Mouse (Mus musculus) midbrain, embryonic 15.5 days (tissue): Measurements from ENCODE around the gene D130043K22Rik. TPM values are rescaled to one million over a fixed set of nuclear protein-coding genes. Genes with fewer than 3 reads are reported as not detected.

Experiments used
- ATAC-seq: fragments of 200-750 bp; cut with Nextera tagmentation; replicated peaks from 2 replicates; pipeline ENCODE4 v1.8.0; 2017; ENCODE audit warnings: moderate TSS enrichment
- H3K27ac ChIP-seq: fragments of 300-500 bp; sonication (generic); 2 replicates; pipeline ENCODE4 v1.5.1; 2015; ENCODE audit warnings: mild to moderate bottlenecking, inconsistent platforms
- H3K27me3 ChIP-seq: fragments of 300-500 bp; sonication (generic); replicated peaks from 2 replicates; pipeline ENCODE4 v1.6.1; 2015; ENCODE audit warnings: inconsistent platforms
- H3K36me3 ChIP-seq: fragments of 300-500 bp; sonication (generic); replicated peaks from 2 replicates; pipeline ENCODE4 v1.6.1; 2015; ENCODE audit warnings: inconsistent platforms
- H3K4me1 ChIP-seq: fragments of 300-500 bp; sonication (generic); 2 replicates; pipeline ENCODE4 v1.6.1; 2015; ENCODE audit warnings: inconsistent platforms
- H3K4me2 ChIP-seq: fragments of 300-500 bp; sonication (generic); 2 replicates; pipeline ENCODE4 v1.6.1; 2015; ENCODE audit warnings: inconsistent platforms, mild to moderate bottlenecking, moderate library complexity
- H3K4me3 ChIP-seq: fragments of 300-500 bp; sonication (generic); 2 replicates; pipeline ENCODE4 v1.5.1; 2015; ENCODE audit warnings: mild to moderate bottlenecking, inconsistent platforms
- H3K9ac ChIP-seq: fragments of 300-500 bp; sonication (generic); 2 replicates; pipeline ENCODE4 v1.6.1; 2015; ENCODE audit warnings: mild to moderate bottlenecking, inconsistent platforms
- H3K9me3 ChIP-seq: fragments of 300-500 bp; sonication (generic); 2 replicates; pipeline ENCODE4 v1.6.1; 2016; ENCODE audit warnings: inconsistent platforms
- WGBS: fragments of 180-500 bp; shearing (Covaris S2); methylation state at CpG from one replicate; pipeline ENCODE4 v1.1.7; 2015; ENCODE audit warnings: mixed read lengths; 5-methylcytosine and 5-hydroxymethylcytosine counted together
- polyA plus RNA-seq: library from polyadenylated mRNA; unstranded; fragments of >200 nt; fragmentation: Nextera tagmentation; extraction: Ambion mirVana; gene quantifications from 2 replicates; pipeline ENCODE4 v1.2.1, GENCODE M21; 2015

D130043K22Rik gene
- polyA plus RNA-seq, 1 experiment from 2014 or later = 7.8 TPM

DNA sequence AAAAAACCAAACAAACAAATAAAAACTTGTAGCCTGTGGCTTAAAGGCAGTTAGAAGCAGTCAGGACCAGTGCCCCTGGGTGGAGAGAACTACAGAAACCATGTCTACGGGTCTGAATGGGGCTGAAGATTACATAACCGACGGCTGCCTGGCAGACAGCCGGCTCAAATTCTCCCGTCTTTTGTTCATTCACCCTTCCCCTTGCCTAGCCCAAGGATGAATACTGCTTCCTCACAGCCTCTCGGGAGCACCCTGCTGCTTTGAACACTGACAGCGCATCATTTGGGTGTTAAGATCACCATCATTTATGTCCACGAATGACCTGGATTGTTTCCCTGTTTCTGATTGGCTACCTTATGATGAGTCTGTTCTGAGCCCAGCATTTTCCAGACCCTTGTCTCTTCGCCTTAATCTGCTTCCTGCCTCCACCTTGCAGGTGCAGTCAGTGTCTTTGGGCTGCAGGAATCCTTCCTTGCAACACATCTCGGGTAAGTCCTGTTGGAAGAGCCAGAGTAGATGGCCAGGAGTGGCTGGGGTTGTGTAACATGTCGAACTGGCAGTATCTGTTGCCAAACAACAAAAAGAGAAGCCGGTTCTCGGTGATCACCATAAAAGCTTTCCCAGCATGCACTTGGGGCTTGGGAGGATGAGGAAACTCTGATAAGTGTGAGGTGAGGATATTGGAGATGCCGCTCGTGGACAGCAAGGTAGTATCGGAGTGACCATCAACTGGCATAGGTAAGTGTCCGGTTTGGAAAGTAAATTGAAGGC lies 97.8 kb downstream of the D130043K22Rik start, which contains the start of gene Gpld1:
TSS of gene Gpld1 (plus strand) at position 641 of the 771 bp plus-strand sequence.
- WGBS = 47% methylated on average over 17 of the region's 17 CpGs
- H3K4me2 ChIP-seq = no peak within 1 kb of the TSS

DNA sequence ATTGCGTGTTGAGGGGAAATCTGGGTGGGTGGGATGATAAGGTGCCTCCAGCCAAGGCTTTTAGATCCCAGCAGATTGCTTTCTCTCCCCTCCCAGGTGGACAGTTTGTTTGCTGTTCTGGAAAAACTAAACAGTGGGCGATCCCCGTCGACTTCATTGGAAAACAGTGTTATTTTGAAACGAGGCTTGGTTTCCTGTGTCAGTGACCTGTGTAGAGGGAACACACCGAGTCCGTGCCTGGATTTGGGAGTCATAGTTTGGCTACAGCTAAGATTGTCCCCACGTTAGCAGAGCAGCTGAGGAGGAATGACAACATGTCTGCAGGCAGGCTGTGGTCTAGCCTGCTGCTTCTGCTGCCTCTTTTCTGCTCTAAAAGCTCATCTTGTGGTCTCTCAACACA lies 98.4 kb downstream of the D130043K22Rik start:
- Histone ChIP-seq H3K4me3 (no peak overlapping the region), H3K4me2 (no peak overlapping the region), H3K36me3 (no peaks in the 10 kb centered on the region), H3K27me3 (no peaks in the 10 kb centered on the region), H3K9me3 (no peaks in the 10 kb centered on the region), H3K27ac (no peak overlapping the region), H3K4me1 (peaks cover 7% of the 10 kb centered on the region; the same call in 1 of the 2 replicates), H3K9ac (no peak overlapping the region)
- ATAC-seq = no peak
- WGBS = 88% methylated on average over 8 of the region's 8 CpGs

More for the DNA sequence above, 97.8 kb downstream of the D130043K22Rik start, which contains the start of gene Gpld1:
- Histone ChIP-seq H3K4me1 (peaks cover 13% of the 10 kb centered on the region), H3K36me3 (no peaks in the 10 kb centered on the region), H3K9me3 (no peaks in the 10 kb centered on the region), H3K4me3 (no peak within 1 kb of the TSS), H3K9ac (no peak within 1 kb of the TSS), H3K27me3 (no peaks in the 10 kb centered on the region), H3K27ac (no peak within 1 kb of the TSS)
- no peak for ATAC-seq

DNA sequence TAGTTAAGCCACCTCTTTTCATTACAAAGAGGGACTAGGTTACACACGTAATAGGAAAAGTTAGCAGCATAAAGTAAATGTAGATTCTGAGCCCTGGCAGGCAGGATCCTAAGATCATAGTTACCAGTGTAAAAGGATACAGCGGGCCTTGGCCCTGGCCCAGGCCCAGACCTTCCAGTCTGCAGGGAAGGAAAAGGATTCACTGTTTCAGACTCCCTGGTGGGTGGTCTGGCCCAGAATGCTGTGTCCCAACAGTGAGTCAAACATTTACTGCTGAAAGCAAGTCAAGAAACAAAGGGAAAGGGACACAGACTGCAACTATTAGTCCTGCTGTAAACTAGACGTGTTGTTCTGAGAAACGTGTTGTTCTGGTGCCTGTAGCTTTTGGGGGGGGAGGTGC lies 100.6 kb downstream of the D130043K22Rik start:
- no peaks in the 10 kb centered on the region for H3K9me3 ChIP-seq
- no peak overlapping the region for H3K9ac ChIP-seq
- no peaks in the 10 kb centered on the region for H3K27me3 ChIP-seq
- no peaks in the 10 kb centered on the region for H3K36me3 ChIP-seq
- 23% methylated on average over 4 of the region's 4 CpGs for WGBS
- H3K4me1 ChIP-seq = peaks cover 6% of the 10 kb centered on the region; the same call in 1 of the 2 replicates
- no peak overlapping the region for H3K4me2 ChIP-seq
- no peak for ATAC-seq
- H3K4me3 ChIP-seq = no peak overlapping the region
- no peak overlapping the region for H3K27ac ChIP-seq

DNA sequence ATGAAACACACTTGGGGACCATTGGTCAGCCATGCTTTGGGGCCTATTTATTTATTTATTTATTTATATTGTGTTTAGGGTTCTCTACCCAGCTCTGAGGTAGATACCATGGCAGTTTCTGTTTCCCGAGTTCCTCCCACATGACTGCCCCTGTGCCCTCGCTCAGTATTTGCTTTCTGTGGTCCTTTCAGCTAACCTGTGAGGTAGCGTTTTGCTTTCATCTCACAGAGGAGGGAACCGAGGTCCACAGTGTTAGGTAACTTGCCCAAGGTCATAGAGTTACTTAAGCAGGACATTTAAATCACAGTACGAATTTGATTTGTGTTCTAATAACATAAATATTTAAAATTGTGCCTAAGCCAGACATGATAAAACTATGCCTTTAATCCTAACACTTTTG lies 102.2 kb downstream of the D130043K22Rik start:
- no peak for ATAC-seq
- Histone ChIP-seq H3K27me3 (no peaks in the 10 kb centered on the region), H3K4me2 (no peak overlapping the region), H3K4me1 (no peaks in the 10 kb centered on the region), H3K27ac (no peak overlapping the region), H3K4me3 (no peak overlapping the region), H3K9ac (no peak overlapping the region), H3K36me3 (no peaks in the 10 kb centered on the region), H3K9me3 (no peaks in the 10 kb centered on the region)
- 90% methylated on average over 5 of the region's 5 CpGs for WGBS

DNA sequence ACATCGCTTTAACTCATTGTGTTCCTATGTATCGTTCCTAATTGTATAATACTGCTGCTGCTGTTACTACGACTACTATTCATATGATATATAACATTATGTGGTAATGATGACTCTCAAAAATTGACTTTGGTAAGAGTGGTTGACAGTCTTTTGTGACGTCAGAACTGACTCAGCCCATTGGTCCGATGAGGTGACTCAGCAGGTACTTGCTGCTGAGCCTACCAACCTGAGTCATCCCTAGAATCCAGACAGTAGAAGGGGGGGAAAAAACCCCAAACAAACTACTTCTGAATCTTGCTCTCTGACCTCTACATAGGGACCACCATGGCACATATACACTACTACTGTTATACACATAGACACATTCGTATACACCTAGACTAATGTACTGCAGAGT lies 103.9 kb downstream of the D130043K22Rik start:
- no peak overlapping the region for H3K4me3 ChIP-seq
- H3K27ac ChIP-seq = no peak overlapping the region
- no peak overlapping the region for H3K4me2 ChIP-seq
- H3K9me3 ChIP-seq = no peaks in the 10 kb centered on the region
- WGBS = 94% methylated on average over 6 of the region's 6 CpGs
- no peaks in the 10 kb centered on the region for H3K4me1 ChIP-seq
- no peak overlapping the region for H3K9ac ChIP-seq
- H3K36me3 ChIP-seq = no peaks in the 10 kb centered on the region
- no peaks in the 10 kb centered on the region for H3K27me3 ChIP-seq
- no peak for ATAC-seq

Other genes with a start within 250 kb of the D130043K22Rik start
- 0.19 TPM in 1 of 2 replicates, not detected in the other for gene Armh2, start 103.9 kb upstream of the D130043K22Rik start, polyA plus RNA-seq
- gene Gmnn, start 83.2 kb upstream of the D130043K22Rik start, polyA plus RNA-seq = 14.6 and 17.2 TPM in 2 replicates
- gene BC005537, start 43.5 kb upstream of the D130043K22Rik start, polyA plus RNA-seq = 24.2 and 25.0 TPM in 2 replicates
- gene Acot13, start 13.6 kb upstream of the D130043K22Rik start, polyA plus RNA-seq = 43.5 and 49.2 TPM in 2 replicates
- gene Tdp2, start 13.5 kb upstream of the D130043K22Rik start, polyA plus RNA-seq = 28.7 and 33.2 TPM in 2 replicates
- gene Aldh5a1, start 92.5 kb downstream of the D130043K22Rik start, polyA plus RNA-seq = 12.5 and 12.6 TPM in 2 replicates
- gene Gpld1, start 98.0 kb downstream of the D130043K22Rik start, polyA plus RNA-seq = 2.0 and 3.0 TPM in 2 replicates
- 17.3 and 18.9 TPM in 2 replicates for gene Mrs2, start 175.2 kb downstream of the D130043K22Rik start, polyA plus RNA-seq
- 4.8 and 5.4 TPM in 2 replicates for gene Dcdc2a, start 210.9 kb downstream of the D130043K22Rik start, polyA plus RNA-seq